Mouse (Mus musculus) regulatory T cell (primary cell): ENCODE data around the gene Ticrr.

Experiments used
- in situ Hi-C: fragments of 300-600 bp; cut with MboI, MseI; formaldehyde crosslinking; loops from one replicate; pipeline ENCODE4 v1.15.1; 2025; ENCODE audit warnings: high pct_unique_total_duplicates

Gene Ticrr

GRCm38 (mm10) chr7:79680231-79680630, 20.2 kb downstream of the Ticrr start:
- in situ Hi-C loops, result loop anchor here (25.0 kb wide), 2 partner anchors 832 to 1107 kb away; no protein-coding TSS in a partner anchor

GRCm38 (mm10) chr7:79696495-79696894, 36.5 kb downstream of the Ticrr start:
- in situ Hi-C loops, result loop anchor here (25.0 kb wide), 2 partner anchors 816 to 1091 kb away; no protein-coding TSS in a partner anchor

- in situ Hi-C loops, result no loop called here
These were observed 42.8 kb downstream of the Ticrr start for GRCm38 (mm10) chr7:79702755-79703154.

GRCm38 (mm10) chr7:79705210-79705609, 45.2 kb downstream of the Ticrr start:
- in situ Hi-C loops, result no loop called here

GRCm38 (mm10) chr7:79710130-79710607, 50.2 kb downstream of the Ticrr start:
- in situ Hi-C loops, result no loop called here

- in situ Hi-C loops, result no loop called here
These were observed 50.8 kb downstream of the Ticrr start for GRCm38 (mm10) chr7:79710831-79711230.

GRCm38 (mm10) chr7:79715187-79715981, 55.4 kb downstream of the Ticrr start, which contains the start of gene Kif7:
Gene Kif7 (minus strand): TSS chr7:79715720.
- in situ Hi-C loops, result no loop called here

GRCm38 (mm10) chr7:79721386-79721977, 61.5 kb downstream of the Ticrr start:
- in situ Hi-C loops, result no loop called here

GRCm38 (mm10) chr7:79727091-79727490, 67.1 kb downstream of the Ticrr start:
- in situ Hi-C loops, result no loop called here

GRCm38 (mm10) chr7:79728219-79728618, 68.2 kb downstream of the Ticrr start:
- in situ Hi-C loops, result no loop called here

GRCm38 (mm10) chr7:79729169-79729568, 69.2 kb downstream of the Ticrr start:
- in situ Hi-C loops, result no loop called here

GRCm38 (mm10) chr7:79729743-79730370, 69.9 kb downstream of the Ticrr start:
- in situ Hi-C loops, result no loop called here

GRCm38 (mm10) chr7:79731438-79731837, 71.4 kb downstream of the Ticrr start:
- in situ Hi-C loops, result no loop called here

GRCm38 (mm10) chr7:79732622-79733021, 72.6 kb downstream of the Ticrr start, which contains the start of gene Plin1:
Gene Plin1 (minus strand): TSS chr7:79732903.
- in situ Hi-C loops, result no loop called here

- in situ Hi-C loops, result no loop called here
These were observed 74.6 kb downstream of the Ticrr start for GRCm38 (mm10) chr7:79734563-79734962.

GRCm38 (mm10) chr7:79736511-79736910, 76.5 kb downstream of the Ticrr start:
- in situ Hi-C loops, result no loop called here

- in situ Hi-C loops, result no loop called here
These were observed 78.9 kb downstream of the Ticrr start for GRCm38 (mm10) chr7:79738913-79739312.

GRCm38 (mm10) chr7:79740279-79740678, 80.3 kb downstream of the Ticrr start:
- in situ Hi-C loops, result no loop called here

GRCm38 (mm10) chr7:79742277-79742658, 82.3 kb downstream of the Ticrr start:
- in situ Hi-C loops, result no loop called here

- in situ Hi-C loops, result no loop called here
These were observed 82.9 kb downstream of the Ticrr start, which contains the start of the genes Pex11a and Wdr93 for GRCm38 (mm10) chr7:79742659-79743536. Gene Pex11a (minus strand): TSS chr7:79743131. Gene Wdr93 (plus strand): TSS chr7:79743163.

GRCm38 (mm10) chr7:79744051-79744450, 84.1 kb downstream of the Ticrr start:
- in situ Hi-C loops, result no loop called here
